Mouse (Mus musculus) kidney, postnatal 14 days (tissue): ENCODE results near the gene Cyp2a22.
"Not testable (repeated sequence)": the region's sequence is repeated elsewhere in the genome, so short reads cannot be mapped to it uniquely, and the experiment has no call there.

ENCODE experiments used
- DNase-seq: peaks from one replicate; pipeline ENCODE4 v3.0.0; 2022; ENCODE audit warnings: mixed read lengths

The Cyp2a22 gene

DNA sequence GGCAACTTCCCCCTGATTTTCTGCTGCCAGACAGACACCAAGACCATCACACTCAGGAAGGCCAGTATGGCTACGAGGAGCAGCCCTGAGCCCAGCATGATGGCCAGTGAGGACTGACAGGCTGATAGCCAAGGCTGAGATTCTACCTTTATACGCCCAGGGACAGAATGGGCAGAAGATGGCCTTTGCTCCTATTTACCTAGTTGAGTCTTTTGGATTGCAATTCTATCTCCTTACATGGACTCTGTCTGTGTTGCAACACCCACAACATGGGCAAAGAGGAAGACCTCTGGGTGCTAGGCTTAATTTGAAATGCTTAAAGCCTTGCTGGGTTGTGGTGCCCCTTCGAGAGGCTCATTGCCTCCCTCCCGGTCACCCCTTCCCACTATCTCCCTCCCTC is at the start of gene Cyp2a22:
Cyp2a22 (minus strand) TSS at position 123 of the 400 bp plus-strand sequence.
- DNase-seq: no peak

GRCm38 (mm10) chr7:26983151-26983550 is 44.0 kb upstream of the Cyp2a22 start:
- not testable (repeated sequence) for DNase-seq

- DNase-seq: no peak
Measured at GRCm38 (mm10) chr7:26982551-26982950, 43.4 kb upstream of the Cyp2a22 start.

DNA sequence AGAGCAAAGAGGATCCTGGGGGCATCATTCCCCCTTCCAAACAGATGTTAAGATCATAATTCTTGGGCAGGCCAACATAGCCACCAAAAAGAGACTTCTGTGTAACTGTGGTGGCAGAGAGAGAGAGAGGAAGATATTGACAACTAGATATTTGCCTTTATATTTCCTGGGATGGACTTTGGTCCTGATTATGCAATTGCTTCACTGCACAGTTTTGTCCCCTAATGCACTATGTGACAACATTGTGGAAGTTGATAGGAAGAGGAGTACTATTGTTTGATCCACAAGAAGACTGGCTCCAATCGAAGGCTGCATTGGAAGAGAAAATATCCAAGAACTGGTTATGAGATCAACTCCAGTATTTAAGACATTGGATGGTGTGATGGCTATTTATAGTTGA is 42.8 kb upstream of the Cyp2a22 start:
- not testable (repeated sequence) for DNase-seq

DNA sequence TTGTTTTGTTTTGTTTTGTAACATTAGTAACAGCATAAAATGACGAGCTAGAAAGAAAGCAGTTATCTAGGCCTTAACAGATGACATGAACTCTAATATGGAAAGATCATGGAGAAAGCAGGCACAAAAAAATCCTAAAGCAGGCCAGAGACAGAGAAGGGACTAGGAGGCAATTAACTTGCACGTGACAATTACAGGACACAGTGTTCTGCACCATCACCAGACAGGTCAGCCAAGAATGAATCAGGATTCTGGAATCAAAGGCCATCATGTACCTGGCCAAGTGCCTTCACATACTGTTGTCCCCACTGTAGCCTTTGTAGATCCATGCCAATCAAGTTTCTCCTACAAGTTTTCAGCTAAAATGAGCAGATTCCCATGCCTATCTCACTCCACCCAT is 42.3 kb upstream of the Cyp2a22 start:
- not testable (repeated sequence) for DNase-seq

- DNase-seq: not testable (repeated sequence)
Measured at GRCm38 (mm10) chr7:26962371-26962770, 23.2 kb upstream of the Cyp2a22 start.

- not testable (repeated sequence) for DNase-seq
Measured at GRCm38 (mm10) chr7:26953306-26953705, 14.1 kb upstream of the Cyp2a22 start.

DNA sequence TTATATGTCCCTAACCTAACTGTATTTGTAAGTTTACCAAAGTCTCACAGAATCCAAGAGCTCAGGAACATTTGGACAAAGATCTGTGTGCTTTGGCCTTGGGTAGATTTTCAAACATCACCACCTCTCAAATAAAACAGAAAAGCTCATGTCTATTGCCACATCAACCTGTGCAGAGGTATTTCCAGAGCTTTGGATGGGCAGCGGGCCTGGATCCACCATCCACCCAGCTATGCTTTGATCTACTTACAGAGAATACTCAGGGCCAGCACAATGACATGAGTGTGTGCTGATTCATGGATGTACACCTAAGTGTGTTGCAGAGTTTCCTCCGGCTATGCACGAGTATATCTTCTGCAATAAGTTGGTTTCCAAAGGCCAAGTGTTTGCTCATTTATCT is 13.5 kb upstream of the Cyp2a22 start:
- not testable (repeated sequence) for DNase-seq

- DNase-seq: not testable (repeated sequence)
Measured at GRCm38 (mm10) chr7:26941320-26941925, 2.2 kb upstream of the Cyp2a22 start.

- not testable (repeated sequence) for DNase-seq
Measured at GRCm38 (mm10) chr7:26917114-26917513, 22.1 kb downstream of the Cyp2a22 start.
